Mouse (Mus musculus) urinary bladder, postnatal 4 days (tissue): ENCODE data around the gene Fam189b.

Experiments
- DNase-seq, 2 experiments: peaks; one replicate each; pipeline ENCODE4 v3.0.0; 2021 to 2022; ENCODE audit warnings: low spot score in 2 of 2

Fam189b gene

DNA sequence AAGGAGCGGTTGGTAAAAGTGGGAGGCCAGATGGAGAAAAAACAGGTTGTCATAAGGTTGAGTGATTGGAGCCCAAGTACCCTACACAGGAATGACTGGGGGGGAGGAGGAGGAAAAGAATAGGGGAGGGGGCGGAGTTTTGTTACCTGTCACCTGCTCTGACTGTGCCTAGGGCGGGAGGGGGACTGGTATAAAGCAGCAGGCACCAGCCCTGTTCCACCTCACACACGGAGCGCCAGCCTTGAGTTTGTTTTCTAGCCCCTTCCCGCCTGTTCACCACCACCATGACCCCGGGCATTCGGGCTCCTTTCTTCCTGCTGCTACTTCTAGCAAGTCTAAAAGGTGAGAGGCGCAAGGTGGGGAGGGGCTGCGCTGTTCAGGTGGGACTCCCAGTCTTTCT, 45.9 kb downstream of the Fam189b start, which contains the start of gene Muc1:
TSS of gene Muc1 (plus strand) at position 222 of the 400 bp plus-strand sequence.
- DNase-seq, result no peak

DNA sequence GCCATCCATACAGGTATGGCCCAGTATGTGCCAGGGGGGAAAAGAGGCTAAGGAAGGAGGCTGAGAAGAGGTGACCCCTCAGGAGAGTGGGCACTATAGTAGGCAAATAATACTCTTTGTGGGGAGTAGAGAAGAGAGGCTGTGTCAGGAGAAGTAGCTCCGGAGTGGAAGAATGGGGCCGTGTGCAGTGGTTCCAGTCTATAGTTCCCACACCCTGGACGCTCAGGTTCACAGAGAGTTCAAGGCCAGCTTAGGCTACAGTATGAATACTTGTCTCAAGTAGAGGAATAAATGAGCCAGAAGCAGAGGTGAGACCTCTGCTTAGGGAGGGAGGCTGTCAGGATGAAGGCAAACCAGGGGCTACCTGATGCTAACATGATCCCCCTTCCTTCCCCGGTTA, 46.3 kb downstream of the Fam189b start:
- DNase-seq, result no peak

GRCm38 (mm10) chr3:89230561-89230960, 47.6 kb downstream of the Fam189b start:
- DNase-seq, result no peak

DNA sequence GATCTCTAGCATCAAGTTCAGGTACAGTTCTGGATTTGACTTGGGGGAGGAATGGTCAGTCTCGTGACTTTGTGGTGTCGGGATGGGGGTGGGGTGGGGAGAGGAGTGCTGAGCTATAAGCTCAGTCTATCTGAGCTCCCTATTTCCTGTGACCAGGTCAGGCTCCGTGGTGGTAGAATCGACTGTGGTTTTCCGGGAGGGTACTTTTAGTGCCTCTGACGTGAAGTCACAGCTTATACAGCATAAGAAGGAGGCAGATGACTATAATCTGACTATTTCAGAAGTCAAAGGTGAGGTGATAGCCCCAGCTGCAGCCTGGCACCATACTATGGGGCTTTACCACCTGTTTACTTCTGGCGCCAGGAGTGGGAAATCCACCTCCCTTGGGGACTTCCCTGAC, 48.4 kb downstream of the Fam189b start:
- DNase-seq, result no peak

- no peak for DNase-seq
Measured at GRCm38 (mm10) chr3:89231772-89232275, 48.9 kb downstream of the Fam189b start.

DNA sequence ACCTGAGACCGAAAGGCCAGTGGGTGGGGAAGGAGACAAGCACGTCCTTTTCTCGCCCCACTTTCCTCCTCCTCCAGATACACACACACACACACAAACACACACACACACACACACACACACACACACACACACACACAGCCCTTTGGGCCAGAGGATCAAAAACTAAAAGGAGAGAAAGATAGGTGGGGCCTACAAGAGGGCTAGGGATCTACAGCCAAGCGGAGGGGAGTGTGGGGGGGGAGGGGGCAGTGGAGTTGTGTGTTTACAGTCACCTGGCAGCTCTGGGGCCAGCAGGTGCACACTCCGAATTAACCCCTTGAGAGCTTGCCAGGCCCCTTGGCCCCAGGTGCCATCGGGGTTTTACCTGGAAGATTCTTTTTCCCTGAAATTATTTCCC, 49.7 kb downstream of the Fam189b start:
- DNase-seq, result no peak

- no peak for DNase-seq
Measured at GRCm38 (mm10) chr3:89233562-89234110, 50.7 kb downstream of the Fam189b start.

- DNase-seq, result no peak
Measured at GRCm38 (mm10) chr3:89236516-89236915, 53.6 kb downstream of the Fam189b start.

- DNase-seq, result no peak
Measured at GRCm38 (mm10) chr3:89237682-89238081, 54.7 kb downstream of the Fam189b start.

GRCm38 (mm10) chr3:89238494-89238893, 55.6 kb downstream of the Fam189b start:
- no peak for DNase-seq
